Mouse (Mus musculus) adrenal gland, adult 8-10 months (tissue): ENCODE results near the gene Stim2. TPM values are rescaled to one million over a fixed set of nuclear protein-coding genes. Genes with fewer than 3 reads are reported as not detected.

Experiments
- DNase-seq: peaks from one replicate; pipeline ENCODE4 v3.0.0; 2022
- total RNA-seq, 4 experiments: library from RNA; stranded (reverse); gene quantifications; 2 replicates each; pipeline ENCODE4 v1.2.4; 2022

The Stim2 gene
- total RNA-seq, 4 experiments from 2014 or later: 19.3 to 39.5 (median 34.2) TPM

DNA sequence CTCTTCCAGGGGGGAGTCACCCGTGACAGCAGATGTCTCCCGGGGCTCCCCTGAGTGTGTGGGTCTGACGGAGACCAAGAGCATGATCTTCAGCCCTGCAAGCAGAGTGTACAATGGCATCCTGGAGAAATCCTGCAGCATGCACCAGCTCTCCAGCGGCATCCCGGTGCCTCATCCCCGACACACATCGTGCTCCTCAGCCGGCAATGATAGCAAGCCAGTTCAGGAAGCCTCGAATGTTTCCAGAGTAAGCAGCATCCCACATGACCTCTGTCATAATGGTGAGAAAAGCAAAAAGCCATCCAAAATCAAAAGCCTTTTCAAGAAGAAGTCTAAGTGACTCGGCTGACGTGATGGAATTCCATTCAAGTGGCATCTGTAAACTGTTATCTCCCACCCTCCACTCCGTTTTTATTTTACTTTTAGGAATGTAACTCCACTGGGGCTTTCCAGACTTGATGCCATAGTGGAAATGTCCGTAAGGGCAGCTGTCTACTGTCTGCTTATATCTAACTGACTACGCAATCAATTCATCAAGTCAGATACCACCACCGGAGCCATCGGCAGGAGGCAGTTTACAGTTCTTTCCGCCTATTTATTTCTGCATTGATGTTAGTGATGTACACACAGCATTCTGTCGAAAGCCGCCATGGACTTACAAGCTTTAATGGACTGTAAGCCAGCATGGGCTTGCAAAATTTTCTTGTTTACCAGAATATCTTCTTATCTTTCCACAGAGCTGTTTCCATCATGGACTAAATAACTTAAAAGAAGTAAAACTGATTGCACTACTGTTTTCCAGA is 120.3 kb downstream of the Stim2 start:
- DNase-seq: no peak

- no peak for DNase-seq
These were observed 149.9 kb downstream of the Stim2 start for GRCm38 (mm10) chr5:54148091-54148795.

GRCm38 (mm10) chr5:54154503-54155226 is 156.4 kb downstream of the Stim2 start:
- no peak for DNase-seq

- DNase-seq: no peak
These were observed 157.0 kb downstream of the Stim2 start for GRCm38 (mm10) chr5:54155227-54155776.

DNA sequence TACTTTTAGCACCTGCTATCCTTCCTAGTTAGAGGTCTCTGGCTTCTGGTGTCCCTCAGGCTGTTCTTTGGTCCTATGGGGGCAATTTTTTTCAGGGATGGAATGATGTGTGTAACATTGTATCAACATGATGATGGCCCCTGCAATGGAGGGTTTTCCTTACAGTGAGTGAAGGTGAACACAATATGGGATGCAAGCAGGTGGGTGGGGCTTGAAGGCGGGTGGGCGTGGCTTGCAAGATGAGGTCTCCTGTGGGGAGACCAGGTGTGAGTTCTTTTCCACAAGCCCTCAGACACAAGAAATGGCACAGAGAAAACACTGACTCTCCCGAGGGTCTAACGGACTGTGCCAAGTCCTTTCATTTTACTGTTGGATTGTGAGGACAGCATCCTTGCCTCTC is 157.6 kb downstream of the Stim2 start:
- DNase-seq: no peak

DNA sequence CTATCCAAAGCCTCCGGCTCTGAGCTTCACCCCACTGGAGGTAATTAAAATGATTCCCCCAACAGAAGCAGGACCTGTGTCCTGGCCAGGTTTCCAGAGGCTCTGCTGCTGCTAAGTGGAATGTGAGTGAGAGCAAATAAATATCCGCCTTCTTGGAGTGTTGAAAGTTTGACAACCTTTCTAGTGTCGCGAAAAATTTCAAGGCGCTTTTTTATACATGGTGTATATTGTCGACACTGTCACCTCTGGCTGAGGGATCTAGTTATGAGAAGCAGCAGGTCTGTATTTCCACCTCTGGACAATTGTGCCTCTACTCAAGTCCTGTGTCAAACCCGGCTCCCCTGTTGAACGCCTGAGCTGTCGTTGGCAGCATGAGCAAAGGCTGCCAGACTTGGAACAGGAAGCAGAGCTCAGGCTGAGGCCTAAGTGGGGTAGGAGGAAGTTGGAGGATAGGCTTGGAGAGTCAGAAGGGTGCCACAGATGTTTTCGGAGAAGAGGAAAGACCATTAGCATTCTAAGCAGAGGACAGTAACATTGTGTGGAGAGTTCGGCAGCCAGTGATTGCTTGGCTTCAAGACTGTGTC is 158.7 kb downstream of the Stim2 start:
- DNase-seq: no peak

DNA sequence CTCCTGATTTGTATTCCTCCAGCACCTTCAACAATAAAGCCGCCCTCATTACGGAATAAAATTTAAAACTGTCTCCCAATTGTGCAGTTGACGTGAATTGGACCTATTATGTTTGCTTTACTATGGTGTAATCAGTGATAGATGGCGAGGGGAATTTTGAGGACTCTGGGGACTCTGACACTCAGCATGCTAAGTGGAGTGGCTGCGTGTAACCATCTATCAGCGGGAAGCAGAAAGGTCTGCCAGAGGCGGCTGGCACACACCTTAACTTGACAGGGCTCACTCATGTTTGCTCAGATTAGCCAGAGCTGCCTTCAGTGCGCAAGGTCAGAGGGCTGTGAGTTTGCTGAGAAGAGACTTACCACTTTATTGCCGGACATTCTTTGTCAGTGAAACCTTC is 159.9 kb downstream of the Stim2 start:
- no peak for DNase-seq

- DNase-seq: no peak
These were observed 161.0 kb downstream of the Stim2 start for GRCm38 (mm10) chr5:54159156-54159793.

DNA sequence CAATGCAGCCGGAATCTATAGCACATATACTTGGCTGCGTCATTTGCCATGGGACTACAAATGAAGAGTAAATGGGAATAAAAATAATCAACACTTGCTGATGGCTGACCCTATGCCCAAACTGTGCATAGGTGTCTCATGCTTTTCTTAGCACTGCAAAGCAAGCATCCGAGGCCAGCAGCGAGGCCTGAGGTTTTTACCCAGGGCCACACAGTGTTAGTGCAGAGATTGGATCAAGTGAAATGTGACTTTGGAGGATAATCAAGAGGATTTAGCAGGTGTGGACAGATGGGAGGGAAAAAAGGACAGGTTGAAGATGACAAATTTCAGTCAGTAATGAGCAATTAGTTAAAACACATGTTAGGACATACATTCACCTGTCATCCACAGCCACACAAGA is 162.3 kb downstream of the Stim2 start:
- no peak for DNase-seq

GRCm38 (mm10) chr5:54163890-54164289 is 165.6 kb downstream of the Stim2 start:
- DNase-seq: no peak

Other genes with a start within 250 kb of the Stim2 start
- gene Tbc1d19, start 188.9 kb upstream of the Stim2 start, total RNA-seq: 10 to 100 TPM; 24.7 to 47.3 (median 30.8) TPM